Mouse (Mus musculus) limb, embryonic 15.5 days (tissue): ENCODE data around the gene Ube2f. TPM values are rescaled to one million over a fixed set of nuclear protein-coding genes. Genes with fewer than 3 reads are reported as not detected.

Experiments
- ATAC-seq: fragments of 200-750 bp; cut with Nextera tagmentation; 2 replicates; pipeline ENCODE4 v1.8.0; 2017; ENCODE audit warnings: low read depth, moderate TSS enrichment; ENCODE audit not compliant: insufficient number of reproducible peaks, low FRiP score, low TSS enrichment
- H3K27ac ChIP-seq: fragments of 300-500 bp; sonication (generic); 2 replicates; pipeline ENCODE4 v1.5.1; 2015; ENCODE audit warnings: moderate library complexity, mild to moderate bottlenecking, inconsistent platforms
- H3K27me3 ChIP-seq: fragments of 300-500 bp; sonication (generic); 2 replicates; pipeline ENCODE4 v1.6.1; 2015; ENCODE audit warnings: inconsistent platforms
- H3K36me3 ChIP-seq: fragments of 300-500 bp; sonication (generic); 2 replicates; pipeline ENCODE4 v1.6.1; 2015; ENCODE audit warnings: inconsistent platforms
- H3K4me1 ChIP-seq: fragments of 300-500 bp; sonication (generic); 2 replicates; pipeline ENCODE4 v1.6.1; 2015; ENCODE audit warnings: inconsistent platforms
- H3K4me2 ChIP-seq: fragments of 300-500 bp; sonication (generic); 2 replicates; pipeline ENCODE4 v1.6.1; 2015; ENCODE audit warnings: mild to moderate bottlenecking, inconsistent platforms
- H3K4me3 ChIP-seq: fragments of 300-500 bp; sonication (generic); 2 replicates; pipeline ENCODE4 v1.5.1; 2015; ENCODE audit warnings: mild to moderate bottlenecking, inconsistent platforms
- H3K9ac ChIP-seq: fragments of 300-500 bp; sonication (generic); 2 replicates; pipeline ENCODE4 v1.6.1; 2015; ENCODE audit warnings: inconsistent platforms
- H3K9me3 ChIP-seq: fragments of 300-500 bp; sonication (generic); 2 replicates; pipeline ENCODE4 v1.6.1; 2016; ENCODE audit warnings: inconsistent platforms
- WGBS: fragments of 180-500 bp; shearing (Covaris S2); methylation state at CpG from one replicate; pipeline ENCODE4 v1.1.7; 2015; 5-methylcytosine and 5-hydroxymethylcytosine counted together
- polyA plus RNA-seq: library from polyadenylated mRNA; unstranded; fragments of >200 nt; fragmentation: Nextera tagmentation; extraction: Ambion mirVana; gene quantifications from 2 replicates; pipeline ENCODE4 v1.2.1, GENCODE M21; 2015

The Ube2f gene
- polyA plus RNA-seq, 1 experiment from 2014 or later, result 64.4 TPM

GRCm38 (mm10) chr1:91215981-91216380 is 34.1 kb upstream of the Ube2f start:
- H3K27ac ChIP-seq, result no peak overlapping the region
- no peak for ATAC-seq
- no peak overlapping the region for H3K9ac ChIP-seq
- H3K36me3 ChIP-seq, result no peaks in the 10 kb centered on the region
- peaks cover 9% of the 10 kb centered on the region; the same call in 1 of the 2 replicates for H3K4me1 ChIP-seq
- H3K4me3 ChIP-seq, result no peak overlapping the region
- H3K27me3 ChIP-seq, result no peaks in the 10 kb centered on the region
- no peak overlapping the region for H3K4me2 ChIP-seq
- no peaks in the 10 kb centered on the region for H3K9me3 ChIP-seq
- WGBS, result 30% methylated on average over 1 of the region's 1 CpGs

- H3K27me3 ChIP-seq, result no peaks in the 10 kb centered on the region
- no peak overlapping the region for H3K4me2 ChIP-seq
- H3K4me1 ChIP-seq, result peaks cover 5% of the 10 kb centered on the region; the same call in 1 of the 2 replicates
- no peak overlapping the region; the same call in 1 of the 2 replicates for H3K27ac ChIP-seq
- no peaks in the 10 kb centered on the region for H3K36me3 ChIP-seq
- H3K9me3 ChIP-seq, result no peaks in the 10 kb centered on the region
- no peak overlapping the region for H3K9ac ChIP-seq
- 54% methylated on average over 10 of the region's 10 CpGs for WGBS
- no peak overlapping the region for H3K4me3 ChIP-seq
- ATAC-seq, result no peak
Observed at GRCm38 (mm10) chr1:91216504-91217267, 33.4 kb upstream of the Ube2f start.

- no peak for ATAC-seq
- no peaks in the 10 kb centered on the region for H3K4me1 ChIP-seq
- no peak overlapping the region for H3K27ac ChIP-seq
- no peaks in the 10 kb centered on the region for H3K36me3 ChIP-seq
- no peaks in the 10 kb centered on the region for H3K27me3 ChIP-seq
- no peak overlapping the region for H3K4me3 ChIP-seq
- WGBS, result 81% methylated on average over 7 of the region's 7 CpGs
- H3K9me3 ChIP-seq, result no peaks in the 10 kb centered on the region
- no peak overlapping the region for H3K9ac ChIP-seq
- H3K4me2 ChIP-seq, result no peak overlapping the region
Observed at GRCm38 (mm10) chr1:91219641-91220321, 30.3 kb upstream of the Ube2f start.

GRCm38 (mm10) chr1:91220322-91220672 is 29.8 kb upstream of the Ube2f start:
- Histone ChIP-seq H3K27ac (no peak overlapping the region), H3K4me1 (no peaks in the 10 kb centered on the region), H3K9ac (no peak overlapping the region), H3K4me2 (no peak overlapping the region), H3K36me3 (no peaks in the 10 kb centered on the region), H3K4me3 (no peak overlapping the region), H3K9me3 (no peaks in the 10 kb centered on the region), H3K27me3 (no peaks in the 10 kb centered on the region)
- ATAC-seq, result no peak
- 71% methylated on average over 3 of the region's 3 CpGs for WGBS

GRCm38 (mm10) chr1:91226562-91226961 is 23.5 kb upstream of the Ube2f start:
- H3K36me3 ChIP-seq, result no peaks in the 10 kb centered on the region
- H3K27me3 ChIP-seq, result no peaks in the 10 kb centered on the region
- no peak overlapping the region for H3K4me3 ChIP-seq
- 68% methylated on average over 4 of the region's 4 CpGs for WGBS
- no peaks in the 10 kb centered on the region for H3K9me3 ChIP-seq
- no peak overlapping the region for H3K9ac ChIP-seq
- H3K4me2 ChIP-seq, result no peak overlapping the region
- peaks cover 10% of the 10 kb centered on the region for H3K4me1 ChIP-seq
- H3K27ac ChIP-seq, result no peak overlapping the region
- no peak for ATAC-seq

- H3K9me3 ChIP-seq, result no peaks in the 10 kb centered on the region
- H3K4me3 ChIP-seq, result no peak overlapping the region
- no peak overlapping the region for H3K4me2 ChIP-seq
- 33% methylated on average over 15 of the region's 15 CpGs for WGBS
- H3K27me3 ChIP-seq, result no peaks in the 10 kb centered on the region
- peaks cover 10% of the 10 kb centered on the region for H3K4me1 ChIP-seq
- H3K9ac ChIP-seq, result no peak overlapping the region
- peak overlapping the region; percentile 40 for H3K27ac ChIP-seq
- ATAC-seq, result no peak
- H3K36me3 ChIP-seq, result no peaks in the 10 kb centered on the region
Observed at GRCm38 (mm10) chr1:91227381-91228054, 22.6 kb upstream of the Ube2f start.

- H3K4me3 ChIP-seq, result no peak overlapping the region
- H3K4me2 ChIP-seq, result no peak overlapping the region
- no peak overlapping the region for H3K27ac ChIP-seq
- H3K27me3 ChIP-seq, result no peaks in the 10 kb centered on the region
- ATAC-seq, result no peak
- WGBS, result 59% methylated on average over 6 of the region's 6 CpGs
- no peak overlapping the region for H3K9ac ChIP-seq
- H3K4me1 ChIP-seq, result peaks cover 10% of the 10 kb centered on the region
- H3K9me3 ChIP-seq, result no peaks in the 10 kb centered on the region
- no peaks in the 10 kb centered on the region for H3K36me3 ChIP-seq
Observed at GRCm38 (mm10) chr1:91231142-91231541, 19.0 kb upstream of the Ube2f start.

- Histone ChIP-seq H3K27me3 (no peaks in the 10 kb centered on the region), H3K9me3 (no peaks in the 10 kb centered on the region), H3K9ac (no peak overlapping the region), H3K4me2 (no peak overlapping the region), H3K4me3 (no peak overlapping the region), H3K4me1 (peaks cover 10% of the 10 kb centered on the region), H3K36me3 (no peaks in the 10 kb centered on the region), H3K27ac (no peak overlapping the region)
- ATAC-seq, result no peak
- 55% methylated on average over 5 of the region's 5 CpGs for WGBS
Observed at GRCm38 (mm10) chr1:91231896-91232295, 18.2 kb upstream of the Ube2f start.

GRCm38 (mm10) chr1:91235395-91235794 is 14.7 kb upstream of the Ube2f start:
- Histone ChIP-seq H3K27me3 (no peaks in the 10 kb centered on the region), H3K9ac (no peak overlapping the region), H3K27ac (no peak overlapping the region), H3K36me3 (no peaks in the 10 kb centered on the region), H3K9me3 (no peaks in the 10 kb centered on the region), H3K4me1 (no peaks in the 10 kb centered on the region), H3K4me3 (no peak overlapping the region), H3K4me2 (no peak overlapping the region)
- 74% methylated on average over 5 of the region's 5 CpGs for WGBS
- ATAC-seq, result no peak

GRCm38 (mm10) chr1:91237676-91238075 is 12.4 kb upstream of the Ube2f start:
- Histone ChIP-seq H3K4me2 (no peak overlapping the region), H3K9ac (no peak overlapping the region), H3K27me3 (no peaks in the 10 kb centered on the region), H3K4me3 (no peak overlapping the region), H3K27ac (no peak overlapping the region), H3K36me3 (no peaks in the 10 kb centered on the region), H3K9me3 (no peaks in the 10 kb centered on the region), H3K4me1 (no peaks in the 10 kb centered on the region)
- ATAC-seq, result no peak
- 71% methylated on average over 6 of the region's 6 CpGs for WGBS

GRCm38 (mm10) chr1:91239112-91239511 is 11.0 kb upstream of the Ube2f start:
- no peaks in the 10 kb centered on the region for H3K36me3 ChIP-seq
- no peak overlapping the region for H3K4me2 ChIP-seq
- H3K9me3 ChIP-seq, result no peaks in the 10 kb centered on the region
- no peak overlapping the region for H3K9ac ChIP-seq
- no peaks in the 10 kb centered on the region for H3K27me3 ChIP-seq
- no peak overlapping the region for H3K4me3 ChIP-seq
- H3K27ac ChIP-seq, result no peak overlapping the region
- no peaks in the 10 kb centered on the region for H3K4me1 ChIP-seq
- no peak for ATAC-seq
- WGBS, result 14% methylated on average over 5 of the region's 5 CpGs

GRCm38 (mm10) chr1:91239800-91240199 is 10.3 kb upstream of the Ube2f start:
- 70% methylated on average over 1 of the region's 1 CpGs for WGBS
- Histone ChIP-seq H3K4me2 (no peak overlapping the region), H3K9me3 (no peaks in the 10 kb centered on the region), H3K4me3 (no peak overlapping the region), H3K36me3 (no peaks in the 10 kb centered on the region), H3K27me3 (no peaks in the 10 kb centered on the region), H3K9ac (no peak overlapping the region), H3K4me1 (no peaks in the 10 kb centered on the region), H3K27ac (no peak overlapping the region)
- ATAC-seq, result no peak
